Mouse (Mus musculus) hindbrain, embryonic 16.5 days (tissue): ENCODE measurements at regions not wholly inside any gene's neighbourhood (a gene's known extent, or its start where the extent isn't known, plus 50 kb on each side); places are given as distances from the start of the nearest gene placed in this dataset.

ENCODE experiments used
- ATAC-seq: fragments of 200-750 bp; cut with Nextera tagmentation; 2 replicates; pipeline ENCODE4 v1.8.0; 2017; ENCODE audit warnings: moderate TSS enrichment, moderate library complexity
- H3K27ac ChIP-seq: fragments of 300-500 bp; sonication (generic); 2 replicates; pipeline ENCODE4 v1.5.1; 2014; ENCODE audit warnings: low read depth, mild to moderate bottlenecking, control low read depth, low read length, moderate library complexity
- H3K27me3 ChIP-seq: fragments of 300-500 bp; sonication (generic); replicated peaks from 2 replicates; pipeline ENCODE4 v1.6.1; 2014; ENCODE audit warnings: low read length; ENCODE audit not compliant: control insufficient read depth, insufficient read depth
- H3K36me3 ChIP-seq: fragments of 300-500 bp; sonication (generic); 2 replicates; pipeline ENCODE4 v1.6.1; 2014; ENCODE audit warnings: mild to moderate bottlenecking, low read length, moderate library complexity, mixed read lengths; ENCODE audit not compliant: control insufficient read depth, insufficient read depth
- H3K4me1 ChIP-seq: fragments of 300-500 bp; sonication (generic); 2 replicates; pipeline ENCODE4 v1.6.1; 2014; ENCODE audit warnings: low read depth, low read length; ENCODE audit not compliant: control insufficient read depth, insufficient read depth
- H3K4me2 ChIP-seq: fragments of 300-500 bp; sonication (generic); 2 replicates; pipeline ENCODE4 v1.6.1; 2014; ENCODE audit warnings: mild to moderate bottlenecking, low read length, control low read depth, moderate library complexity
- H3K4me3 ChIP-seq: fragments of 300-500 bp; sonication (generic); 2 replicates; pipeline ENCODE4 v1.5.1; 2014; ENCODE audit warnings: mild to moderate bottlenecking, low read length, control low read depth, moderate library complexity
- H3K9ac ChIP-seq: fragments of 300-500 bp; sonication (generic); 2 replicates; pipeline ENCODE4 v1.6.1; 2014; ENCODE audit warnings: low read depth, mild to moderate bottlenecking, control low read depth, low read length, moderate library complexity
- H3K9me3 ChIP-seq: fragments of 300-500 bp; sonication (generic); 2 replicates; pipeline ENCODE4 v1.6.1; 2014; ENCODE audit warnings: mild to moderate bottlenecking, low read length, moderate library complexity; ENCODE audit not compliant: control insufficient read depth
- WGBS: fragments of 180-500 bp; shearing (Covaris S2); extraction: QIAGEN DNeasy Blood & Tissue Kit; methylation state at CpG from one replicate; pipeline ENCODE4 v1.1.7; 2014; 5-methylcytosine and 5-hydroxymethylcytosine counted together

DNA sequence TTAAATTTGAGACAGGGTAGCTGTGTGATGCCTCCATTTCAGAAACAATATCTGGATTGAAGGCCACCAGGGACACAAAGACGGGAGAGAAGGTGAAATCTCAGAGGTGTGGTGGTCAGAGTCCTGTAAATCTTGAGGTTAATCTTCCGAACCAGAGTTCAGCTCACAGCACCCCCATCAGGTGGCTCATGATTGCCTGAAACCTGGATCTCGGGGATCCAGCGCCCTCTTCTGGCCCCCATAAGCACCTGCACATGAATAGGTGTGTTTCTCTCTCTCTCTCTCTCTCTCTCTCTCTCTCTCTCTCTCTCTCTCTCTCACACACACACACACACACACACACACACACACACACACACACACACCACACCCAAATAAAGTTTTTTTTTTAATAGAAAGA, 111.8 kb downstream of the Erv3 start:
- Histone ChIP-seq H3K4me1 (no peaks in the 10 kb centered on the region; the same call in 1 of the 2 replicates), H3K4me2 (no peak overlapping the region), H3K27ac (no peak overlapping the region), H3K4me3 (no peak overlapping the region), H3K9me3 (no peaks in the 10 kb centered on the region), H3K27me3 (no peaks in the 10 kb centered on the region), H3K9ac (no peak overlapping the region), H3K36me3 (no peaks in the 10 kb centered on the region)
- ATAC-seq, result no peak
- WGBS, result 88% methylated on average over 4 of the region's 4 CpGs

GRCm38 (mm10) chr2:131745381-131745895, 114.1 kb downstream of the Erv3 start:
- Histone ChIP-seq H3K27ac (no peak overlapping the region), H3K9me3 (no peaks in the 10 kb centered on the region), H3K4me2 (no peak overlapping the region), H3K4me1 (no peaks in the 10 kb centered on the region; the same call in 1 of the 2 replicates), H3K36me3 (no peaks in the 10 kb centered on the region), H3K9ac (no peak overlapping the region), H3K4me3 (no peak overlapping the region), H3K27me3 (no peaks in the 10 kb centered on the region)
- 89% methylated on average over 5 of the region's 5 CpGs for WGBS
- no peak for ATAC-seq

DNA sequence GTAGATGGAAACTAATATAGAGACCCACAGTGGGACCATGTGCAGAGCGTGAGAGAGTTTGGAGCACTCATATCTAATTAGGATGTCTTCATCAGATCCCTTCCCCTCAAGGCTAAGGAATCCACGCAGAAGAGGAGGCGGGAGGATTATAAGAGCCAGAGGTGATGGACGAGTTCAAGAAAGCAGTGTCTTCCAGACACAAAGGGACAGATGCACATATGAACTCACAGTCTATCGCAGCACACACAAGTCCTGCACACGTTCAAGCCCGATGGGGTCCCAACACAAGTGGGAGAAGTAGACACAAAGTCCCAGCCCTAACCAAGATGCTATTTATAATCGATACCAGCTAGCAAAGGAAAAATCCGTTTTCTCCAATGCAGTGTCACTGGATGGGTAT, 114.6 kb downstream of the Erv3 start:
- Histone ChIP-seq H3K9ac (no peak overlapping the region), H3K9me3 (no peaks in the 10 kb centered on the region), H3K4me1 (no peaks in the 10 kb centered on the region; the same call in 1 of the 2 replicates), H3K27ac (no peak overlapping the region), H3K4me2 (no peak overlapping the region), H3K4me3 (no peak overlapping the region), H3K27me3 (no peaks in the 10 kb centered on the region), H3K36me3 (no peaks in the 10 kb centered on the region)
- no peak for ATAC-seq
- WGBS, result 79% methylated on average over 9 of the region's 9 CpGs

DNA sequence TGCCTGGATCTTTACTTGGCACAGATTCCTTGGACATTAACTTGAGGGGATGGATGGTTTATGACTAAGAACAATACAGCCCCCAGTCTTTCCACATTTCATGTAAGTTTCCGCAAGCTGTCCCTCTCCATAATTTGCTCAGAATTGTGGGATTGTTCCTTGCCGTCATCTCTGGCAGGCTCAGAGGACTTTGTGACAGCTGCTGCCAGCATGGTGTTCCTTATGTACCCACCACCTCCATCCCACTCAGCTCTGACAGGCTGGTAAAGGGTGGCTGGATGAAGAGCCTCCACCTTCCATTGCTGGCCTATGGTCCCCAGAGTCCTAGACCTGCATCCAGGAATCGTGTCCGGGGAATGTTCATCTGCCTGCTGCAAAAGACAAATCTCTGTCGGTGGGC, 119.1 kb downstream of the Erv3 start:
- Histone ChIP-seq H3K36me3 (no peaks in the 10 kb centered on the region), H3K27ac (no peak overlapping the region), H3K9me3 (no peaks in the 10 kb centered on the region), H3K4me1 (no peaks in the 10 kb centered on the region), H3K9ac (no peak overlapping the region), H3K27me3 (no peaks in the 10 kb centered on the region), H3K4me3 (no peak overlapping the region), H3K4me2 (no peak overlapping the region)
- WGBS, result 81% methylated on average over 5 of the region's 5 CpGs
- ATAC-seq, result no peak

DNA sequence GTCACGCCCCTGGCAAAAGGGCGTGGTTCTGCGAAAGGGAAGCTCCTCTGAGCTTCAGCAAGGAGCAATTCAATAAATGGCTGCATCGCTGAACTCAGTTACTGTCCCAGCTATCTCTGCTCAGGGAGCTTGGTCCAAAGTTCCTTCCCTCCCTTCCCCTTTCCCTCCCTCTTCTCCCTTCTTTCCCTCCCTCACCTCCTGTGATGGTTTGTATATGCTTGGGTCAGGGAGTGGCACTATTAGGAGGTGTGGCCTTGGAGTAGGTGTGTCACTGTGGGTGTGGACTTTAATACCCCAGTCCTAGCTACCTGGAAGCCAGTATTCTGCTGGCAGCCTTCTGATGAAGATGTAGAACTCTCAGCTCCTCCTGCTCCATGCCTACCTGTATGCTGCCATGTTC, 120.5 kb downstream of the Erv3 start:
- Histone ChIP-seq H3K4me1 (no peaks in the 10 kb centered on the region; the same call in 1 of the 2 replicates), H3K9ac (no peak overlapping the region), H3K27ac (no peak overlapping the region), H3K4me3 (no peak overlapping the region), H3K36me3 (no peaks in the 10 kb centered on the region), H3K27me3 (no peaks in the 10 kb centered on the region), H3K9me3 (no peaks in the 10 kb centered on the region), H3K4me2 (no peak overlapping the region)
- WGBS, result 86% methylated on average over 4 of the region's 4 CpGs
- no peak for ATAC-seq

DNA sequence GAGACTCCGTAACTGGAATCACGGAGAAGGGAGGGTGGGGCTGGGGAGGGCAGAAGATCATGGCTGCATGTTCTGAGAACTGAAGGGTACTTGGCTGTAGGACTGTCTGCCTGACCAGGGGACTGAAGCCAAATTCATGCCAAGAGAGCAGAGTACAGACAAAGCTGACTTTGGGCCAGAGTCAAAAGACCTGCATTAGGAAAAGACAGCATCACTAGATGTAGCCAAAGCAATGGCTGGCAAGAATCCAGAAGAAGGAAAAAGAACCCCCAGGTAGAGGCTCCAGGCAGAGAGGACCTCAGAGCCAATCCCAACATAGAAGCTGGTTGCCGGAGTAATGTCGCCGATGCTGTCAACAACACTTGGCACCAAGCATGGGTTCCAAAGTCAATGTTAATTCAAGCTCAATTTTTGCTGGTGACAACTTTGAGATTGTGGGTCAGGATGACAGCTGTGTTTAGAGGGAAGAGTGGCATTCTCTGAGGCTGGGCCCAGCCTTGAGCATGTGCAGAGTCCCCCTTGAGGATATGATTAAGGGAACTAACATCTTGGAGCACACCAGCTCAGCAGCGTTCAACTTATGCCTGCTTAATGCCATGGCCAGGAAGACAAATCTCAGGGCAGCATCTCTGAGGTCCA, 124.7 kb downstream of the Erv3 start:
- Histone ChIP-seq H3K4me2 (no peak overlapping the region), H3K27ac (no peak overlapping the region), H3K4me3 (no peak overlapping the region), H3K9ac (no peak overlapping the region), H3K9me3 (no peaks in the 10 kb centered on the region), H3K36me3 (no peaks in the 10 kb centered on the region), H3K27me3 (no peaks in the 10 kb centered on the region), H3K4me1 (no peaks in the 10 kb centered on the region; the same call in 1 of the 2 replicates)
- peak; percentile 90 for ATAC-seq
- WGBS, result 80% methylated on average over 6 of the region's 6 CpGs

GRCm38 (mm10) chr2:131726533-131726932, 133.0 kb downstream of the Erv3 start:
- H3K27me3 ChIP-seq, result no peaks in the 10 kb centered on the region
- ATAC-seq, result no peak
- no peak overlapping the region for H3K4me3 ChIP-seq
- no peaks in the 10 kb centered on the region for H3K36me3 ChIP-seq
- peaks cover 18% of the 10 kb centered on the region for H3K9me3 ChIP-seq
- H3K4me2 ChIP-seq, result no peak overlapping the region
- 89% methylated on average over 3 of the region's 3 CpGs for WGBS
- no peak overlapping the region for H3K27ac ChIP-seq
- no peak overlapping the region for H3K9ac ChIP-seq
- no peaks in the 10 kb centered on the region for H3K4me1 ChIP-seq

DNA sequence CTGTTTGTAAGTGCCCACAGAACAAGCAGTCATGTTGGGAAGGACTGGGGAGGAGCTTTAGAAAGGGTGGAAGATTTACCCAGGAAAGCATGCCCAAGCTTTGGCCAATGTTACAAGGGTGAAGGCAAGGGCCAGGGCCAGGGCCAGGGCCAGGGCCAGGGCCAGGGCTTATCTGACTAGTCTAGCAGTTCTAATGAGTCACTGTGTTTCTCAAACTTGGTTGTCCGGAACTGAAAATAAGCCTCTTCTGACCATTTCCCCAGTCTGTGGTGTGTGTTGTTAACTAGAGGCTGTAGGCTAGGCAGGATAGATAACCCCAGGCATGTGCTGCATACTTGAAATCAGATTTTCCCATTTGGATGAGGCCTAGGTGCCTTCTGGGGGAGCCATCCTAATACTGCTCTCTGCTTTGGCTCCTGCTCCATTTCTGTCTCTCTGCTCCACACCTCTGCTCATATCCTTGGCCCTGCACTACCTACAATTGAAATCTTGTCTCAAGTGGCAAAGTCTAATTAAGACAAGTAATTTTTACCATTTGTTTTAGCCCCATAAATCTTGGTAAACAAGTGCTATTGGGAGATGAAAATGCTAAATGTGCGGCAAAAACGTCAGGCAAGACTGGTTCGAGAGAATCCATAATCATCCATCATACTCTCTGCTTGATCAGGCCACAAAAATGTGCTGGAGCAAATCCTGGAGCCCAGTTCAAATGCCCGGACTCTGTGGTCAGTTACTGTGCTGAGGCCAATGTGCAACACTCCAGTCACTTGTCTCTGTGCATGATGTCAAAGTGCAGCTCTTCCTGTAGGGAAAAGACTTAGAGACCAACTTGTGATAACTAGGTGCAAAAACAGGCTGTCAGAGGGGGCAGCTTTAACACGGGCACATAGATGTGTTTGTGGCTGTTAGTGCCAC, 137.7 kb downstream of the Erv3 start:
- 91% methylated on average over 6 of the region's 6 CpGs for WGBS
- no peak for ATAC-seq
- Histone ChIP-seq H3K27me3 (no peaks in the 10 kb centered on the region), H3K9me3 (peaks cover 18% of the 10 kb centered on the region), H3K9ac (no peak overlapping the region), H3K4me1 (no peaks in the 10 kb centered on the region), H3K4me3 (no peak overlapping the region), H3K4me2 (no peak overlapping the region), H3K36me3 (no peaks in the 10 kb centered on the region), H3K27ac (no peak overlapping the region)

GRCm38 (mm10) chr2:131717561-131717960, 142.0 kb downstream of the Erv3 start:
- Histone ChIP-seq H3K9ac (no peak overlapping the region), H3K27me3 (no peaks in the 10 kb centered on the region), H3K36me3 (no peaks in the 10 kb centered on the region), H3K4me3 (no peak overlapping the region), H3K9me3 (no peaks in the 10 kb centered on the region), H3K4me2 (no peak overlapping the region), H3K27ac (no peak overlapping the region), H3K4me1 (no peaks in the 10 kb centered on the region)
- no peak for ATAC-seq
- WGBS, result 82% methylated on average over 5 of the region's 5 CpGs
